19 mouse cellular contexts compared by ENCODE assay signal in genomic region chr1:188151066-188151465, GRCm38 (mm10).
DNase-seq lines count a peak whose midpoint lies in the region; ATAC-seq and TF ChIP-seq lines count a peak whose summit lies in the region.
"Had no signal": no experiment of that assay in that cellular context is flagged by ENCODE, and none has a peak within 500 bp of the region (broad histone marks: within the 10 kb centered on the region; RNA-seq: fewer than 3 reads in every experiment).

No protein-coding gene starts in this region.

- no peak overlapping the region for H3K4me3 ChIP-seq in heart, embryonic 10.5 days
- no peak overlapping the region for H3K4me3 ChIP-seq in intestine, postnatal 0 days (ENCODE audit: low read depth, low read length)
- H3K4me3 ChIP-seq: embryonic facial prominence, embryonic 10.5 days; embryonic facial prominence, embryonic 12.5 days; forebrain, embryonic 13.5 days; forebrain, embryonic 15.5 days had no signal

- H3K9ac ChIP-seq in intestine, postnatal 0 days (ENCODE audit: low read depth, low read length), result no peak overlapping the region
- H3K9ac ChIP-seq: embryonic facial prominence, embryonic 12.5 days; forebrain, embryonic 13.5 days; forebrain, embryonic 15.5 days; forebrain, postnatal 0 days had no signal

- no peaks in the 10 kb centered on the region for H3K27me3 ChIP-seq in heart, embryonic 10.5 days (ENCODE audit: insufficient read depth, poor library complexity, severe bottlenecking)
- no peaks in the 10 kb centered on the region for H3K27me3 ChIP-seq in intestine, postnatal 0 days (replicated peaks; ENCODE audit: control insufficient read depth, insufficient read depth, low read length)
- H3K27me3 ChIP-seq: embryonic facial prominence, embryonic 12.5 days had no signal

- H3K4me1 ChIP-seq in heart, embryonic 10.5 days, result peaks cover 15% of the 10 kb centered on the region
- no peaks in the 10 kb centered on the region for H3K4me1 ChIP-seq in intestine, postnatal 0 days (replicated peaks; ENCODE audit: control insufficient read depth, insufficient read depth, low read length)
- H3K4me1 ChIP-seq: embryonic facial prominence, embryonic 10.5 days; embryonic facial prominence, embryonic 12.5 days had no signal

- H3K4me2 ChIP-seq in intestine, postnatal 0 days (replicated peaks; ENCODE audit: low read depth), result no peak overlapping the region
- H3K4me2 ChIP-seq: embryonic facial prominence, embryonic 12.5 days; forebrain, embryonic 13.5 days; forebrain, embryonic 15.5 days had no signal

- TF ChIP-seq POLR2A in brain, embryonic 14.5 days (IDR thresholded peaks at IDR 0.05; ENCODE audit: borderline replicate concordance, extremely low read depth, insufficient read depth, insufficient read length, poor library complexity, severe bottlenecking), result no peak

- DNase-seq in heart, adult 11 months, result peak; percentile 71
- no peak for DNase-seq in heart, embryonic 10.5 days (ENCODE audit: low spot score)
- DNase-seq in brain, embryonic 14.5 days (ENCODE audit: low read depth), result peak; percentile 64
- DNase-seq in retina, embryonic 14.5 days (ENCODE audit: low spot score), result peak; percentile 53
- DNase-seq in thymus, postnatal 36 days, result no peak
- DNase-seq: adrenal gland, adult 2 months; adrenal gland, postnatal 10 days; adrenal gland, postnatal 25 days; cerebellum, adult 11-12 months; cerebellum, adult 2 months; cerebellum, adult 9-10 months; cerebellum, postnatal 10 days; cerebellum, postnatal 25 days; forebrain, postnatal 0 days had no signal

- no peaks in the 10 kb centered on the region for H3K9me3 ChIP-seq in heart, embryonic 10.5 days
- no peaks in the 10 kb centered on the region for H3K9me3 ChIP-seq in intestine, postnatal 0 days (ENCODE audit: control insufficient read depth)
- H3K9me3 ChIP-seq: embryonic facial prominence, embryonic 10.5 days; embryonic facial prominence, embryonic 12.5 days; forebrain, embryonic 13.5 days; forebrain, embryonic 15.5 days had no signal

- WGBS in heart, embryonic 10.5 days, result 89% methylated on average over 8 of the region's 8 CpGs
- WGBS in intestine, postnatal 0 days, result 94% methylated on average over 8 of the region's 8 CpGs

- no peak overlapping the region for H3K27ac ChIP-seq in heart, embryonic 10.5 days
- H3K27ac ChIP-seq in intestine, postnatal 0 days (ENCODE audit: low read depth, low read length), result no peak overlapping the region
- H3K27ac ChIP-seq: embryonic facial prominence, embryonic 10.5 days; embryonic facial prominence, embryonic 12.5 days; forebrain, embryonic 13.5 days; forebrain, embryonic 15.5 days had no signal

- no peak for ATAC-seq in intestine, postnatal 0 days
- ATAC-seq: forebrain, embryonic 13.5 days; forebrain, embryonic 15.5 days; forebrain, postnatal 0 days had no signal

- no peak for TF ChIP-seq CTCF in brain, embryonic 14.5 days (IDR thresholded peaks at IDR 0.05; ENCODE audit: borderline replicate concordance, extremely low read depth, insufficient read depth, insufficient read length)
- TF ChIP-seq CTCF in intestine, postnatal 0 days (IDR thresholded peaks at IDR 0.05; ENCODE audit: low read depth), result no peak

- H3K36me3 ChIP-seq in heart, embryonic 10.5 days, result peaks cover 7% of the 10 kb centered on the region; the same call in 1 of the 2 replicates
- 0 out of 2 replicates have a peak, but pooled peaks cover 4% of the 10 kb centered on the region for H3K36me3 ChIP-seq in intestine, postnatal 0 days (ENCODE audit: control insufficient read depth, insufficient read depth)
- H3K36me3 ChIP-seq: embryonic facial prominence, embryonic 10.5 days; embryonic facial prominence, embryonic 12.5 days; forebrain, embryonic 15.5 days had no signal

Comparison
In these comparisons a context has a peak if more than half of its experiments do, and no peak if none do; other contexts are left out.
1. DNase-seq: peak in heart, adult 11 months (single experiment), brain, embryonic 14.5 days (single experiment) and retina, embryonic 14.5 days (single experiment); none in heart, embryonic 10.5 days (single experiment) and thymus, postnatal 36 days (0 of 2).